Mouse (Mus musculus) layer of hippocampus, adult 11-12 months (tissue): ENCODE data around the gene Shisa3.

ENCODE experiments used
- DNase-seq: peaks from one replicate; pipeline ENCODE4 v3.0.0; 2022; ENCODE audit warnings: low spot score

Shisa3 gene

GRCm38 (mm10) chr5:67607804-67608673 is at the start of gene Shisa3:
Gene Shisa3 (plus strand): TSS chr5:67607882.
- no peak for DNase-seq

GRCm38 (mm10) chr5:67558644-67559043 is 49.0 kb upstream of the Shisa3 start:
- DNase-seq = no peak

GRCm38 (mm10) chr5:67559063-67559462 is 48.6 kb upstream of the Shisa3 start:
- DNase-seq = no peak

GRCm38 (mm10) chr5:67572552-67573155 is 35.0 kb upstream of the Shisa3 start:
- DNase-seq = no peak

- DNase-seq = no peak
Measured at GRCm38 (mm10) chr5:67574039-67574438, 33.6 kb upstream of the Shisa3 start.

- no peak for DNase-seq
Measured at GRCm38 (mm10) chr5:67575705-67576104, 32.0 kb upstream of the Shisa3 start.

- DNase-seq = no peak
Measured at GRCm38 (mm10) chr5:67579725-67580633, 27.7 kb upstream of the Shisa3 start.

- DNase-seq = no peak
Measured at GRCm38 (mm10) chr5:67595070-67595469, 12.6 kb upstream of the Shisa3 start.

- DNase-seq = no peak
Measured at GRCm38 (mm10) chr5:67595629-67596028, 12.1 kb upstream of the Shisa3 start.

GRCm38 (mm10) chr5:67599935-67600334 is 7.7 kb upstream of the Shisa3 start:
- DNase-seq = no peak

GRCm38 (mm10) chr5:67605951-67606350 is 1.7 kb upstream of the Shisa3 start:
- DNase-seq = no peak

GRCm38 (mm10) chr5:67606916-67607803 is 522 bp upstream of the Shisa3 start:
- DNase-seq = no peak

GRCm38 (mm10) chr5:67608674-67609519 is 1.2 kb downstream of the Shisa3 start:
- DNase-seq = no peak

GRCm38 (mm10) chr5:67609520-67609837 is 1.8 kb downstream of the Shisa3 start:
- DNase-seq = no peak

GRCm38 (mm10) chr5:67621230-67621629 is 13.5 kb downstream of the Shisa3 start:
- no peak for DNase-seq

- no peak for DNase-seq
Measured at GRCm38 (mm10) chr5:67628180-67628940, 20.7 kb downstream of the Shisa3 start.

GRCm38 (mm10) chr5:67629440-67629839 is 21.8 kb downstream of the Shisa3 start:
- DNase-seq = no peak

GRCm38 (mm10) chr5:67629861-67630260 is 22.2 kb downstream of the Shisa3 start:
- no peak for DNase-seq

GRCm38 (mm10) chr5:67631261-67631660 is 23.6 kb downstream of the Shisa3 start:
- DNase-seq = no peak
